Mouse (Mus musculus) myocyte (in vitro differentiated cells): ENCODE results near the gene Prkag2. TPM values are rescaled to one million over a fixed set of nuclear protein-coding genes. Genes with fewer than 3 reads are reported as not detected.

Experiments
- H3K27me3 ChIP-seq: one replicate; pipeline ENCODE4 v1.6.1; 2011; ENCODE audit not compliant: control insufficient read depth, insufficient read depth, insufficient read length
- H3K36me3 ChIP-seq: one replicate; pipeline ENCODE4 v1.6.1; 2011; ENCODE audit not compliant: control insufficient read depth, insufficient read depth
- H3K4me2 ChIP-seq: one replicate; pipeline ENCODE4 v1.6.1; 2011; ENCODE audit warnings: low read depth, control low read depth
- H3K4me3 ChIP-seq: one replicate; pipeline ENCODE4 v1.5.1; 2011; ENCODE audit warnings: mild to moderate bottlenecking, control low read depth, moderate library complexity
- H3K79me2 ChIP-seq: one replicate; pipeline ENCODE4 v1.6.1; 2011; ENCODE audit not compliant: control insufficient read depth, insufficient read depth
- H3ac ChIP-seq: one replicate; pipeline ENCODE4 v1.6.1; 2011; ENCODE audit not compliant: control insufficient read depth, insufficient read length
- CEBPB ChIP-seq: IDR thresholded peaks from 2 replicates; pipeline ENCODE4 v1.6.1; 2011; ENCODE audit warnings: mild to moderate bottlenecking, moderate library complexity; ENCODE audit not compliant: poor library complexity, insufficient read depth, severe bottlenecking
- E2F4 ChIP-seq: IDR thresholded peaks from one replicate; pipeline ENCODE4 v1.6.1; 2011; ENCODE audit warnings: mild to moderate bottlenecking, control low read depth, moderate library complexity; ENCODE audit not compliant: insufficient read depth
- MAX ChIP-seq: IDR thresholded peaks from one replicate; pipeline ENCODE4 v1.6.1; 2011; ENCODE audit warnings: low read depth, mild to moderate bottlenecking, control low read depth
- MYOD1 ChIP-seq, 3 experiments: IDR thresholded peaks; one replicate each; pipeline ENCODE4 v1.6.1; 2011; ENCODE audit warnings: control low read depth in 2 of 3, low read depth in 2 of 3, mild to moderate bottlenecking in 2 of 3, moderate library complexity in 1 of 3; ENCODE audit not compliant: insufficient read length in 2 of 3, control insufficient read depth in 1 of 3
- MYOG ChIP-seq, 3 experiments: IDR thresholded peaks; one replicate each; pipeline ENCODE4 v1.6.1; 2011; ENCODE audit warnings: control low read depth in 2 of 3, low read depth in 2 of 3, mild to moderate bottlenecking in 2 of 3; ENCODE audit not compliant: insufficient read length in 2 of 3, control insufficient read depth in 1 of 3, insufficient read depth in 1 of 3
- POLR2A ChIP-seq: IDR thresholded peaks from one replicate; pipeline ENCODE4 v1.6.1; 2011; ENCODE audit warnings: low read depth, mild to moderate bottlenecking, control low read depth, moderate library complexity; ENCODE audit not compliant: insufficient read length
- POLR2AphosphoS2 ChIP-seq: IDR thresholded peaks from one replicate; pipeline ENCODE4 v1.6.1; 2011; ENCODE audit warnings: low read depth, control low read depth; ENCODE audit not compliant: insufficient read length
- REST ChIP-seq: IDR thresholded peaks from one replicate; pipeline ENCODE4 v1.6.1; 2011; ENCODE audit warnings: mild to moderate bottlenecking, control low read depth, moderate library complexity; ENCODE audit not compliant: insufficient read depth, insufficient read length
- SRF ChIP-seq: IDR thresholded peaks from one replicate; pipeline ENCODE4 v1.6.1; 2011; ENCODE audit warnings: low read depth; ENCODE audit not compliant: control insufficient read depth, insufficient read length
- TCF12 ChIP-seq: IDR thresholded peaks from one replicate; pipeline ENCODE4 v1.6.1; 2011; ENCODE audit warnings: mild to moderate bottlenecking, control low read depth; ENCODE audit not compliant: poor library complexity, insufficient read depth, severe bottlenecking
- TCF3 ChIP-seq: IDR thresholded peaks from one replicate; pipeline ENCODE4 v1.6.1; 2011; ENCODE audit warnings: low read depth, control low read depth; ENCODE audit not compliant: insufficient read length
- USF1 ChIP-seq: IDR thresholded peaks from one replicate; pipeline ENCODE4 v1.6.1; 2011; ENCODE audit warnings: low read depth, mild to moderate bottlenecking, control low read depth, moderate library complexity
- polyA plus RNA-seq: library from polyadenylated mRNA; unstranded; fragments of >200 nt; fragmentation: generic; extraction: Trizol; gene quantifications from one replicate; pipeline ENCODE4 v1.2.1, GENCODE M21; 2012; ENCODE audit warnings: missing spikeins

The Prkag2 gene
- polyA plus RNA-seq = 5.8 TPM

- Histone ChIP-seq H3K4me3 (peak within 1 kb of the TSS; percentile 21), H3K36me3 (no peaks in the 10 kb centered on the region), H3K4me2 (peak within 1 kb of the TSS; percentile 86), H3ac (no peak within 1 kb of the TSS), H3K79me2 (no peaks in the 10 kb centered on the region), H3K27me3 (peaks cover 28% of the 10 kb centered on the region)
- TF ChIP-seq E2F4 = no peak
- peak; percentile 45 for TF ChIP-seq POLR2A
- TF ChIP-seq POLR2AphosphoS2 = no peak
Observed at GRCm38 (mm10) chr5:25100516-25101125, at the start of gene Prkag2. Gene Prkag2 (minus strand): TSS chr5:25100642.

GRCm38 (mm10) chr5:25149331-25149965 lies 49.0 kb upstream of the Prkag2 start:
- Histone ChIP-seq H3K79me2 (no peaks in the 10 kb centered on the region), H3K27me3 (no peaks in the 10 kb centered on the region), H3ac (no peak overlapping the region), H3K36me3 (no peaks in the 10 kb centered on the region), H3K4me2 (no peak overlapping the region), H3K4me3 (no peak overlapping the region)
- TF ChIP-seq TCF3 (no peak), TCF12 (no peak), MYOG (IDR thresholded peaks at IDR 0.05; ENCODE audit: control insufficient read depth in 1 of 3, insufficient read depth in 1 of 3, insufficient read length in 2 of 3, low read depth in 2 of 3) (no peak), CEBPB (no peak), MAX (no peak), REST (no peak)

- H3K27me3 ChIP-seq = no peaks in the 10 kb centered on the region
- no peaks in the 10 kb centered on the region for H3K36me3 ChIP-seq
- no peaks in the 10 kb centered on the region for H3K79me2 ChIP-seq
- no peak overlapping the region for H3K4me2 ChIP-seq
- no peak overlapping the region for H3ac ChIP-seq
- no peak overlapping the region for H3K4me3 ChIP-seq
- TF ChIP-seq SRF (no peak), POLR2AphosphoS2 (no peak), E2F4 (no peak), MAX (no peak), POLR2A (no peak), CEBPB (no peak)
Observed at GRCm38 (mm10) chr5:25146705-25147104, 46.3 kb upstream of the Prkag2 start.

- H3K79me2 ChIP-seq = no peaks in the 10 kb centered on the region
- H3ac ChIP-seq = no peak overlapping the region
- no peaks in the 10 kb centered on the region for H3K27me3 ChIP-seq
- TF ChIP-seq MYOD1 (IDR thresholded peaks at IDR 0.05; ENCODE audit: control insufficient read depth in 1 of 3, insufficient read length in 2 of 3, low read depth in 2 of 3) (no peak), MYOG (IDR thresholded peaks at IDR 0.05; ENCODE audit: control insufficient read depth in 1 of 3, insufficient read depth in 1 of 3, insufficient read length in 2 of 3, low read depth in 2 of 3) (no peak), TCF3 (no peak), REST (no peak), POLR2A (no peak), MAX (no peak), USF1 (no peak), SRF (no peak), TCF12 (no peak), E2F4 (no peak), POLR2AphosphoS2 (no peak)
- no peaks in the 10 kb centered on the region for H3K36me3 ChIP-seq
- no peak overlapping the region for H3K4me2 ChIP-seq
- H3K4me3 ChIP-seq = no peak overlapping the region
Observed at GRCm38 (mm10) chr5:25127865-25128264, 27.4 kb upstream of the Prkag2 start.

GRCm38 (mm10) chr5:25125884-25126560 lies 25.6 kb upstream of the Prkag2 start:
- no peak for TF ChIP-seq MAX
- peak; percentile 80 for TF ChIP-seq TCF3
- TF ChIP-seq POLR2AphosphoS2 = no peak
- peak in 2 of 3 experiments; percentile 93 to 97 for TF ChIP-seq MYOD1 (IDR thresholded peaks at IDR 0.05; ENCODE audit: control insufficient read depth in 1 of 3, insufficient read length in 2 of 3, low read depth in 2 of 3)
- TF ChIP-seq TCF12 = peak; percentile 78
- no peak for TF ChIP-seq REST
- no peak for TF ChIP-seq SRF
- TF ChIP-seq CEBPB = 0 out of 2 replicates have a peak, but pooled peaks have one; percentile 17
- no peak for TF ChIP-seq E2F4
- TF ChIP-seq MYOG (IDR thresholded peaks at IDR 0.05; ENCODE audit: control insufficient read depth in 1 of 3, insufficient read depth in 1 of 3, insufficient read length in 2 of 3, low read depth in 2 of 3) = peak; percentile 64 to 96 (median 94)
- no peak for TF ChIP-seq USF1
- Histone ChIP-seq H3K79me2 (no peaks in the 10 kb centered on the region), H3K4me3 (no peak overlapping the region), H3K36me3 (no peaks in the 10 kb centered on the region), H3ac (no peak overlapping the region), H3K27me3 (no peaks in the 10 kb centered on the region), H3K4me2 (peak overlapping the region; percentile 41)
